ENCODE assay signal across 10 mouse cellular contexts in the genomic region with DNA sequence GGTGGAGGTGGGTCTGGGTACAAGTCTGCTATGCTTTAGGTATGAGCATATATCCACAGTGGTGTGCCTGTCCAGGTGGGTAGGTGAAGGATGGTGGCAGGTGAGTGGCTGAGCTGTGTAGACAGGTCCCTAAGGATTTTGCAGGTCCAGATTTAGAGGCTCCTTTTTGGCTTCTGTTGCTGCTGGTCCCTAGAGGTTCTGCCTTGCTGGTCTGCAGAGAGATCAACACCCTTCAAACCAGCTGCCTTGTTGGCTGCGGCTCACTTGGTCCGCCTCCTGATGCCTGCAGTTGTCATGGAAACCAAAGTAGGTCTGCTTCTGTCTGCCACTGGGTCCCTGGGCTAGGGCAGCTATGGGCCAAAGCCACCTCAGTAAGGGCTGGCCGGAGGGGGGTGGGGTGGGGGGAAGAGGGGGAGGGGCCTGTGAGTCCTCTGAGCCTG. TPM values are rescaled to one million over a fixed set of nuclear protein-coding genes. Genes with fewer than 3 reads are reported as not detected.
A peak's percentile ranks its signal among the peaks of the same experiment; 100 is the strongest.
DNase-seq lines count a peak whose midpoint lies in the region; ATAC-seq lines count a peak whose summit lies in the region.
"Had no signal": no experiment of that assay in that cellular context is flagged by ENCODE, and none has a peak within 500 bp of the region (broad histone marks: within the 10 kb centered on the region; RNA-seq: fewer than 3 reads in every experiment).

No protein-coding gene starts in this region.

- DNase-seq in lung, adult 18-20 months: no peak
- DNase-seq in embryo, embryonic 9.5 days (ENCODE audit: extremely low spot score): peak; percentile 63
- DNase-seq in ovary, adult 18-20 months (ENCODE audit: low spot score): no peak
- no peak for DNase-seq in kidney, postnatal 10 days
- DNase-seq in adrenal gland, postnatal 10 days: no peak

- H3K27ac ChIP-seq in lung, embryonic 15.5 days: no peak overlapping the region
- H3K27ac ChIP-seq in hindbrain, embryonic 16.5 days (ENCODE audit: low read depth, low read length): peak overlapping the region; percentile 41; the same call in 1 of the 2 replicates
- H3K27ac ChIP-seq in midbrain, embryonic 16.5 days (ENCODE audit: low read length): peak overlapping the region; percentile 65
- H3K27ac ChIP-seq: stomach, embryonic 15.5 days had no signal

- no peak overlapping the region for H3K9ac ChIP-seq in lung, embryonic 15.5 days
- H3K9ac ChIP-seq in hindbrain, embryonic 16.5 days (ENCODE audit: low read depth, low read length): no peak overlapping the region
- no peak overlapping the region for H3K9ac ChIP-seq in midbrain, embryonic 16.5 days (ENCODE audit: low read depth, low read length)
- H3K9ac ChIP-seq: stomach, embryonic 15.5 days had no signal

- no peaks in the 10 kb centered on the region for H3K9me3 ChIP-seq in lung, embryonic 15.5 days
- H3K9me3 ChIP-seq in hindbrain, embryonic 16.5 days (ENCODE audit: control insufficient read depth, low read length): no peaks in the 10 kb centered on the region
- H3K9me3 ChIP-seq in midbrain, embryonic 16.5 days (replicated peaks; ENCODE audit: control insufficient read depth, low read length, poor library complexity, severe bottlenecking): no peaks in the 10 kb centered on the region
- H3K9me3 ChIP-seq: stomach, embryonic 15.5 days had no signal

- peak; percentile 42; the same call in 1 of the 2 replicates for ATAC-seq in lung, embryonic 15.5 days (ENCODE audit: borderline replicate concordance, extremely low read depth, low FRiP score, low TSS enrichment)
- ATAC-seq in hindbrain, embryonic 16.5 days: peak; percentile 91
- peak; percentile 94 for ATAC-seq in midbrain, embryonic 16.5 days

- H3K4me3 ChIP-seq in lung, embryonic 15.5 days: no peak overlapping the region
- H3K4me3 ChIP-seq in hindbrain, embryonic 16.5 days (ENCODE audit: low read length): no peak overlapping the region
- H3K4me3 ChIP-seq in midbrain, embryonic 16.5 days (ENCODE audit: low read depth, low read length): no peak overlapping the region
- H3K4me3 ChIP-seq: stomach, embryonic 15.5 days had no signal

- no peak overlapping the region for H3K4me2 ChIP-seq in lung, embryonic 15.5 days
- no peak overlapping the region for H3K4me2 ChIP-seq in hindbrain, embryonic 16.5 days (ENCODE audit: low read length)
- no peak overlapping the region for H3K4me2 ChIP-seq in midbrain, embryonic 16.5 days (ENCODE audit: low read length)
- H3K4me2 ChIP-seq: stomach, embryonic 15.5 days had no signal

- H3K4me1 ChIP-seq in lung, embryonic 15.5 days: no peaks in the 10 kb centered on the region
- H3K4me1 ChIP-seq in hindbrain, embryonic 16.5 days (ENCODE audit: control insufficient read depth, insufficient read depth, low read depth, low read length): peaks cover 15% of the 10 kb centered on the region
- H3K4me1 ChIP-seq in midbrain, embryonic 16.5 days (ENCODE audit: control insufficient read depth, insufficient read depth, low read length): peaks cover 24% of the 10 kb centered on the region
- H3K4me1 ChIP-seq: stomach, embryonic 15.5 days had no signal

- no peaks in the 10 kb centered on the region for H3K36me3 ChIP-seq in lung, embryonic 15.5 days
- H3K36me3 ChIP-seq in hindbrain, embryonic 16.5 days (ENCODE audit: control insufficient read depth, insufficient read depth, low read length): no peaks in the 10 kb centered on the region
- no peaks in the 10 kb centered on the region for H3K36me3 ChIP-seq in midbrain, embryonic 16.5 days (ENCODE audit: control insufficient read depth, insufficient read depth, low read length)
- H3K36me3 ChIP-seq: stomach, embryonic 15.5 days had no signal

- H3K27me3 ChIP-seq in lung, embryonic 15.5 days: peaks cover 22% of the 10 kb centered on the region; the same call in 1 of the 2 replicates
- H3K27me3 ChIP-seq in hindbrain, embryonic 16.5 days (replicated peaks; ENCODE audit: control insufficient read depth, insufficient read depth, low read length): 0 out of 2 replicates have a peak, but pooled peaks cover 2% of the 10 kb centered on the region
- H3K27me3 ChIP-seq in midbrain, embryonic 16.5 days (ENCODE audit: control insufficient read depth, insufficient read depth, low read depth, low read length): no peaks in the 10 kb centered on the region

- 8% methylated on average over 2 of the region's 3 CpGs for WGBS in lung, embryonic 15.5 days
- 0% methylated on average over 3 of the region's 3 CpGs for WGBS in hindbrain, embryonic 16.5 days
- WGBS in midbrain, embryonic 16.5 days: 0% methylated on average over 3 of the region's 3 CpGs

RNA-seq across cellular contexts. Expression of a gene that starts 18.1 kb away (rescaled TPM):
- not detected in 2 replicates for polyA plus RNA-seq in lung, embryonic 15.5 days (2015; fragmentation: Nextera tagmentation; extraction: Ambion mirVana)
- polyA plus RNA-seq in hindbrain, embryonic 16.5 days (2015; fragmentation: Nextera tagmentation; extraction: Ambion mirVana): not detected in 2 replicates
- not detected in 2 replicates for polyA plus RNA-seq in midbrain, embryonic 16.5 days (2015; fragmentation: Nextera tagmentation; extraction: Ambion mirVana)
- total RNA-seq in adrenal gland, postnatal 10 days (2021): not detected
- total RNA-seq: liver, adult 2 months had no signal
- polyA plus RNA-seq: liver, adult 2 months; stomach, embryonic 15.5 days had no signal

RNA-seq across cellular contexts. Expression of a gene that starts 55.1 kb away (rescaled TPM):
- polyA plus RNA-seq in lung, embryonic 15.5 days (2015; fragmentation: Nextera tagmentation; extraction: Ambion mirVana): 24.4 and 26.4 TPM in 2 replicates
- 15.1 and 17.1 TPM in 2 replicates for polyA plus RNA-seq in hindbrain, embryonic 16.5 days (2015; fragmentation: Nextera tagmentation; extraction: Ambion mirVana)
- polyA plus RNA-seq in midbrain, embryonic 16.5 days (2015; fragmentation: Nextera tagmentation; extraction: Ambion mirVana): 17.3 and 17.6 TPM in 2 replicates
- total RNA-seq in adrenal gland, postnatal 10 days (2021): 10 to 100 TPM in 1 of 2 experiments, 1 to 10 TPM in 1; 9.5 to 10.4 TPM

Comparison
In these comparisons a context has a peak if more than half of its experiments do, and no peak if none do; other contexts are left out.
1. ATAC-seq: peak in every context shown above with its lines; median percentile 94 in midbrain, embryonic 16.5 days; 91 in hindbrain, embryonic 16.5 days; 42 in lung, embryonic 15.5 days.